Mouse (Mus musculus) lung, postnatal 0 days (tissue): ENCODE data around the gene Yjefn3.

Experiments used
- CTCF ChIP-seq: IDR thresholded peaks from 2 replicates; pipeline ENCODE4 v1.5.1; 2016; ENCODE audit warnings: antibody characterized with exemption, mild to moderate bottlenecking
- EP300 ChIP-seq: IDR thresholded peaks from 2 replicates; pipeline ENCODE4 v1.6.1; 2016; ENCODE audit warnings: antibody characterized with exemption, mild to moderate bottlenecking, control low read depth

DNA sequence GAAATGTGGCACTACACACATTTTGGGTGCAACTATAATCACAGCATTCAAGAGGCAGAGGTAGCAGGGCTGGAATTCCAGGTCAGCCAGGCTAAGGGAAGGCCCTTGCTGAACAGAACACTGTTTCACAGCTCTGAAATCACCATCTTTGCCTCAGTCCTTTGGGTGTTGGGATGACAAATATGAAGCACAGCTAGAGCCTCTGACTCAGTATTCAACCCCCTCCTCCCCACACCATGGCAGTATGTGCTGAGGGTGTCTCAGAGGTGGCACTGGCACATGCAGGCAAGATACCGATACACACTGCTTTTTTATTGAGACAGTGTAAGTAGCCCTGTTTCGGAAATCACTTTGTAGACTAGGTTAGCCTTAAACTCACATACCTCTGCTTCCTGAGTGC is 3.7 kb upstream of the Yjefn3 start:
- TF ChIP-seq CTCF (no peak), EP300 (no peak)
